Mouse (Mus musculus): Measurements from ENCODE around the gene Grid1.

Grid1 gene

DNA sequence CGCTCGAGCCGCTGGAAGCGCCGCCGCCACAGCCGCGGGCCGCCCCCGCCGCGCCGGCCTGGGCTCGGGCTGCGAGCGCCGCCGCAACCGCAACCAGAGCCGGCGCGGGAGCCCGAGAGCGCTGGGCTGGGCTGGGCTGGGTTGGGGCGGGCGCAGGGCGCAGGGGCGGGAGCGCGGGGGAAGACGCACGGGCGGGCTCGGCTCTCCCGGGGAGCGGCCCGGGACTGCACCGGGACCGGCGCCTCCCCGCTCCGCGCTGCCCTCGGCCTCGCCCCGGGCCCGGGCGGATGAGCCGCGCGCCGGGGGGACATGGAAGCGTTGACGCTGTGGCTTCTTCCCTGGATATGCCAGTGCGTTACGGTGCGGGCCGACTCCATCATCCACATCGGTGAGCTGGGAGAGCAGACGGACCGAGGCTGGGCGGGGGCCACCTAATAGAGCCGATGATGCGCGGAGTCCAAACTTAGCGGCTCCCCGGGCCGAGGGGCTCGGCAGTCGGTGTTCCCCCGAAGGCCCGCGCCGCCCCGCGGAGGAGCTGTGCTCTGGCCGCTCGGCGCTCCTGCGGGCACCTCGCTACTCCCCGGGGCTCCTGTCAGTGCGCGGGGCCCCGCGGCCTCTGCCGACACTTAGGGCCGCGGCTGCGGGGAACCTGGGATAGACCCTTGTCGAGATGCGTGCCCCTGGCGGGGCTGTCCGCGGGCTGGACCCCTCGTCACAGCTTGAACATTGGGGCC, at the start of gene Grid1:
Gene Grid1 (plus strand): TSS at position 190 of the 734 bp plus-strand sequence.
- no peak for DNase-seq

DNA sequence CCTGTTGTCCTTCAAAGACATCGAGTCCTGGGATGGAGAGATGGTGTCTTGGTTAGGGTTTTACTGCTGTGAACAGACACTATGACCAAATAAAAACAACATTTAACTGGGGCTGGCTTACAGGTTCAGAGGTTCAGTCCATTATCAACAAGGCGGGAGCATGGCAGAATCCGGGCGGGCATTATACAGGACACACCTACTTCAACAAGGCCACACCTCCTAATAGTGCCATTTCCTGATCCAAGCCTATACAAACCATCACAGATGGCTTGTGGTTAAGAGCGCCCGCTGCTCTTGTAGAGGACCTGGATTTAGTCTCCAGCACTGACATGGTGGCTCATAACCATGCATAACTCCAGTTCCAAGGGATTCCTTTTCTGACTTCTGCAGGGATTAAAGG, 49.4 kb upstream of the Grid1 start:
- DNase-seq, result no peak

DNA sequence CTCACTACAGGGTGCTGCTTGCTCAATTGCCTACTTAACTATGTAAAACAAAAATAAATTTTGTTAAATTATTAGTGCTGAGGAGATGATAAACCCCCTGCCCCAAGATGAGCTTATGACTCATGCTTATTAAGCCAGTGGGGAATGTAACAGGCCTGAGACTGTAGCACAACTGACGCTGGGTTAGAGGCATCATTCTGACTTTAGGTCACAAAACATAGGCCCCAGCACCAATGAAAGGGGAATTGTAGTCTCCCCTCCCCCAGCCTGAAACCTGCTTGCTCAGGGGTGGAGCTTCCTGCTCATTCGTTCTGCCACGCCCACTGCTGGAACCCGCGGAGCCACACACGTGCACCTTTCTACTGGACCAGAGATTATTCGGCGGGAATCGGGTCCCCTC, 48.3 kb upstream of the Grid1 start:
- DNase-seq, result no peak

DNA sequence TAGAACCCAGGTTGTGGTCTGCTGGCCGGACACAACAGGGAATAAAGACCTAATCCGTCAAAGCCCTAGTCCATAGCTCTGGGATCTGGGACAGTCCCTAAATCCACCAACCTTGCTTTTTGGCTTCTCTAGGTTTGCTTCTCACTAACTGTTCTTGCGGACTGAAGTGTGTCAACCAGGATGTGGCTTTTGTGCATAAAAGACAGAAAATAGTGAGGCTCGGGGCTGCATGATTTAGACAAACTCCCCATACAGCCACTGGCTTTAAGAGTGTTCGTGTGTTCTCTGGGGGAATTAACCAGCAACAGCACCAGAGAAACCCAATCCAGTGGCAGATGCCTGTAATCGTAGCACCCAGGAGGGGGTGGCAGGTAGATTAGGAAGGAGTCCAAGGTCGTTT, 47.8 kb upstream of the Grid1 start:
- DNase-seq, result no peak

DNA sequence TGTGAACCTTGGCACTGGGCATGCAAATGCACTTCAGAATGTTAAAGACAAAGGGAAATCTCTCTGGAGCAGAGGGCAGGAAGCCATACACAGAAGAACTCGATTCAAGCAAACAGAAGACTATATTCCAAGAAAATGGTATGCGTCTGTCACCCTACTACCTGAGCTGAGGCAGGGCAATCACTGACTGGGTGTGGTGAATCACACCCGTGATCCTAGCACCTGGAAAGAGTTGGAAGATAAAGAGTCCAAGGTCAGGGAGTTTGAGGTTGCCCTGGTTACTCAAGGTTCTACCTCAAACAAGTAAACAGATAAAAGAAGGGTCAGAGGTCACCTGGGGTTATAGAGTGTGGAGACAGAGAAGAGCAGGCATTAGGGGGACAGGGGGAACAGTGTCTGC, 46.2 kb upstream of the Grid1 start:
- no peak for DNase-seq

DNA sequence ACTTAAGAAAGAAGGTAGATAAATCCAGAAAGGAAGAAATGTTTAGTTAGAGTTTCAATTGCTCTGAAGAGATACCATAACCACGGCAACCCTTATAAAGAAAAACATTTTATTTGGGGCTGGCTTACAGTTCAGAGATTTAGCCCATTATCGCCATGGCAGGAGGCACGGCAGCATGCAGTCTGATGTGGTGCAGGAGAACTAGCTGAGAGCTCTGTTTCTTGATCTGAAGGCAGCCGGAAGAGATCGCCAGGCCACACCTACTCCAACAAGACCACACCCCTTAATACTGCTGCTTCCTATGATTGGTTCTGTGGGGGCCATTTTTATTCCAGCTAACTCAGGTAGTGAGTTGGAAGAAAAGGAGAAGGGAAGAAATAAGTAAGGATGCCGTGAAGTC, 45.7 kb upstream of the Grid1 start:
- DNase-seq, result no peak

DNA sequence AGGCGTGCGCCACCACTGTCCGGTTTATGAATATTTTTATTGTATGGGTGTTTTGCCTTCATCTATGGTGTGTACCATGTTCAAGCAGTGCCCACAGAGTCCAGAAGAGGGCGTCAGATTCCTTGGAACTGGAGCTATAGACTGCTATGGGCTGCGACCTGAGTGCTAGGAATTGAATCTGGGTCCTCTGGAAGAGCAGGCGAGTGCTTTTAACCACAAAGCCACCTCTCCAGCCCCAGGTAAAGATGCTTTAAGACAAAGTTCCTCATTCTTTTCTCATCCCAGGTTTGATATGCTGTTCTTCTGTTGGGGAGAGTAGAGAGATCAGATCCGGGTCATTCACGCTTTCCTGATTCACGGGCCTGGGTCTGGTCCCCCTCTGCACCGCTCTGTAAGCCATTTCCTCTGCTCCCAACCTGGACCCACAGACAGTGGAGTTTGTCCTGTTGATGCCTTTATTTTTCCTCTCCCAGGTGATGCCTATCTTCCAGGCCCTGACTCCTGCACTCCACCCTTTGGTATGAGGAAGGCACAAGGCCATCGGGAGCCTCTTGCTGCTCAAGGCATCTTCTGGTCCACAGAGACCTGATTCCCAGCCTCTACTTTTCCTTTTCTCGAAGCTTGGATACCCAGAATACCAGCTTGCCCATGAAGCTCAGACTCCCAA, 43.1 kb upstream of the Grid1 start:
- DNase-seq, result no peak

DNA sequence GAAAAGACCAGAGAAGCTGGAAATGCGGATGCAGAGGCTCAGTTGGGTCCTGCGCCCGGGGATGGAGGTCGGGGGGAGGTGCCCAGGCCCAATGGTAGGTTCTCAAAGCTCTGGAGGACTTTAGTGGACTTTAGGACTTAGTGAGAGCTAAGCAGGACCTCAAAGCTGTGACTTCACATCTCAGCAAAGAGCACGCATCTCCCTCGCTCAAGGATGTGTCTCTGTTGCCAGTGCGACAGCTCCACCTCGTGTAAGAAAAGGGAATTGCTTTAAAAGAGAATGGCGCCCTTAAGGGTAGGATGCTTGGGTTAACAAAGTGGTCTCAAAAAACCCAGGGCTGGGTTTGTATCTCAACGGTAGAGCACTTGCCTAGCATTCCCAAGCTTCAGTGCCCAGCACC, 42.1 kb upstream of the Grid1 start:
- DNase-seq, result peak; percentile 12

DNA sequence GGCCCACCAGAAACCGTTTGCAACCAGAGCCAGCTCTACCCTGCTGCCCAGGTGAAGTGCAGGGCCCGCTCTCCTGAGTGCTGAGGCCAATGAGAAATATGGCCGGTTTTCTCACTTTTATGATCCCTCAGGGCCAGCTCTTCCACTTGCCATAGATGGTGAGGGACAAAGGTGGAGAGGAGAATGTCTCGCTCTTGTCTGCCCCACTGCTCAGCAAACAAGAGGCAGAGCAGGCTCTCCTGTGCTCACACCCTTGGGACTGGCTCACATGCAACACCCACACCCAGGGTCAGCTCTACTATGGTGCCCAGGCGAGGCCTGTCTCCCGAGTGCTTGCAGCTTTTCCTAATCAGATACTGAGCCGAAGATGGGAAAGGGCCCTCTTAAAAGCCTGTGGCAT, 41.1 kb upstream of the Grid1 start:
- DNase-seq, result no peak

DNA sequence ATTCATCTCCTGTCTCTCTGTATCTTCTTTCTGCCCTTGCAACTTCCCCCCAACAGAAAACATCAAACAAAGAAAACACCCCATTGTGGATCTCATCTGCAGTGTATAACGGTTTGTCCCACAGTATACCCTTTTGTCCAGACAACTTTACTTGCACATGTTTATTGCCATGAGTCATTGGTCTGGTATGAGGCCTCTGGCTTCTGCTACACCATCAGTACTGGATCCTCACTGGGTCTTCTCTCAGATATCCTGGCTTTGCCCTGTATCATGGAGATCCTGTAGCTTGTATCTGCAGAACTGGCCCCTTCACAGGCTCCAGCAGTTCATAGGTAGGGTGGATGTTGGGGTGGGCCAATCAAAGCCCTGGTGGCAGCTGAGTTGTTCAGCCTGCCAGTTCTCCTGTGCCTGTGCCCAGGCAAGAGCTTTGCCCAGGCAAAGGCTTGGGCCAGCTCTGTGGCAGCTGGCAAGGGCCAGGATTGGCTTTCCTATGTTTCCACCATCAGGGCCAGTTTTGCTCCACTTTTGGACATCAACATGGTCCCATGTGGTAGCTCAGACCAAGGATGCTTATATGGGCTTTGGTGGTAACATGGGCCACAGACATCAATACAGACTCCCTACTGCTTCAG, 26.4 kb upstream of the Grid1 start:
- no peak for DNase-seq

DNA sequence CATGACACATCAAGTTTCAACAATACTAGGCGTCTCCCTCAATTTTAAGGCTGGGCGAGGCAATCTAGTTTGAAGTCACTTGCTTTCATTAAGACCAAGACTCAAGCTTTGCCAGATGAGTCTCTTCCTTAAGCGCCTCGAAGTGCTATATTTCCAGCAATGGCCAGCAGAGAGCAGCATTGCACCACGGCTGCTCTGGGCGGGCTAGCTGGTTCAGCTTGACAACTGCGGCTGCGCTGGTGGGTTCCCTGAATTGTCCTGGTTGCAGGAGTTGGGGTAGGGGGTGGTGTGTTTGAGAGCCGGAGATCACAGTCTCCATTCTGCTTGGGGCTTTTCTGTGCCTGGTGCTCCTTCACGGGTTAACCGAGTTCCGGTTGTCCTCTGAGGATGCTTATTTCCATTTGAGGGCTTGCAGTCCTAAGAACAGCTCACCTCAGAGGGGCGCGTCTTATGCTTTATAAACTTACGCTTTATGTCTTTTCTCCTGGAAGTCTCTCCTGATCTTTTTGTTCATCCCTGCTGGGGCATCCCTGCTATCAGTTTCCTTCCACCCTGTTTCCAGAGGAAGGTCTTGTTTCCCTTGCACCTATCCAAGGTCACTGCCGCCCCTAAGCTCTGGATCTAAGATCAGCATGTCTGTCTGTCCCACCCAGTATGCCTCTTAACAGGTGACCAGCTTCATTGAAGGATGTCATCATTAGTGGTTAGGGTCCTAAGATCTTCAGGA, 9.0 kb upstream of the Grid1 start:
- peak; percentile 47 for DNase-seq

DNA sequence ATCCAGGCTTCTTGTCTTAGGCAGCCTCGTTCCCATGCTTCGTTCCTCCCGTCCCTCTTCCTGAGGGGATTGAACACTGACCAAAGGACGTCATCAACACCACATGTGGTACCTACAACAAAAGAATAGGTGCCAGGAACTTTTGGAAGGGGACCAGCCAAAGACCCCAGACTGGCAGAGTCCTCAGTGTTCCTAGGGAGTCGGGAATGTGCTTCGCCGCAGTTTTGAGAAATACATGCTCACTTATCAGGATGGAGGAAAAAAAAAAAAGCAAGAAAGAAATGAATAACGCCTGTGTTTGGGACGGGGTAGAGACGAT, 8.5 kb upstream of the Grid1 start:
- no peak for DNase-seq

DNA sequence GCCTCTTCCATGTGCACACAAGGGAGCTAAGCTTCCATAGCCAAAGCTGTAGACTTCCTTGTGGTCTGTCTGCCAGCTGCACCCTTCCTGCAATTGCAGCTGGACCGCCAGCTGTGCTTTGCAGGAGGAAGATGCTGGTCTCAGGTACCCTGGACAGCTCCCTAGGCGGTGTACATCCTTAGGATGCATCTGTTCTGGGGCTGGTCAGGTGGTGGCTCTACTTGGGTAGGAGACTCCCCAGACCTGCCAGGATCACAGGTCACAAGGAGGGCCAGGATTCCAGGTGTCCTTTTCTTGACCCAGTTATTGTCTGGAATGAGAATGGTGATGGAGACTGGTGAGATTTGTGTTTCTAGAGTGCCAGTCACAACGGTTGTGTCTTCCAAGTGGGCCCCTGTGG, 3.6 kb upstream of the Grid1 start:
- DNase-seq, result no peak

DNA sequence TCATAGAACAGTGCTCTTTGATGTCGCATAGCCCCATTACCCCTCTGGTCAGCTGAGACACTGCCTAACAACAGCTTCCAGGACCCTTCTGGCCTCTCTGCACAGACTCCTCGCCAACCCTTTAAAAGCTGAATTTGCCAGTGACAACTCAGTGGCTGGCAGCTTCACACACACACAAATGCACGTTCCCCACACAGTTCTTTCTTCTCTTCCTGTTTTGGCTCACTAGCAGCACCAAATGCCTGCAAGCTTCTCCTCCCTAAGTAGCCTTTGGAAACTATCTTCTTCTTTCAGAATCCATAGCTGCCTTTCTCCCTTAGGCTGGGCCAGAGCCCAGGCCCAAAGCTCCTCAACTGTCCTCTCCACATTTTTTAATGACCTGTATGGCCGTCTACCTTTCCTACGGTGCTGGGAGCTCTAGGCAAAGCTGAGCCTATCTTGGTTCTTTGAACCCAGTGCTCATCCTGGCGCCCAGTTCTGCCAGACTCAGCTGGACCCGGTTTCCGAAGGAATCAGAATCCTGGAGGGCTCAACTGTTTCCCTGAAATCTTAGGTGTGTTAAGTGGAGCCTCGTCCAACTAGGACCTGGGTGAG, 1.4 kb upstream of the Grid1 start:
- no peak for DNase-seq

DNA sequence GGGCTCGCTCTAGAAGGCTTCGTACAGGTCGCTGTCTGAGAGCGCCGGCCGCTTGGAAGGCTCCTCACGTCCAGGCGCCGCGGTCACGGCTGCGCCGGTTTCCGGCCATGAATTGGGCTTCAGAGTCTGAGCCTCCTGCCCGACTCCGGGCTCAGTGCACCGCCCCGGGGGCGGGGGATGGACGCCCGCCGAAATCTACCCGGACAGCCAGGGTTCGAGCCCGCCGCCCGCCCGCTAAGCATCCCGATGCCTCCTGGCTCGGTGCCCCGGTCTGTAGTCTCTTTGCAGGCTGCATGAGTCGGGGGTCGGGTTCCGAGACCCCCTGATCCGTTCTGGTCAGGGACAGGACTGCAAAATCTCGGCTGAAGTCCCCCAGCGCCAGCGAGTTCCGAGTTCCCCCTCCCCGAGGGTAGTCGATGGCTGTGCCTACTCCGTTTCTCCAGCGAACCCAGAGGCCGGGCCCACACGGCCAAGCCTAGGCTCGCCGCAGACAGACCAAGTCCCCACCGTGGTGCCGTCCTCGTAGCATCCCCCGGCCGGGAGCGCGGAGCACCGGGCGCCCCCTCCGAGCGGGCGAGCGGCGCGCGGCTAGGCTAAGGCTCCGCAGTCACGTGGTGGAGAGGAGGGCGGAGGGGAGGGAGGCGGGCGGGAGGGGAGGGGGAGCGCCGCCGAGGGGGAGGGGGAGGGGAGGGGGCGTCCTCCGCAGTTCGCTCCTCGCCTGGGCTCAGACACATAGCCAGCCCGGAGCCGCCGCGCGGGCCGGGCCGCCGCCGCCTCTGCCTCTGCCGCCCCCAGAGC, 588 bp upstream of the Grid1 start:
- no peak for DNase-seq

DNA sequence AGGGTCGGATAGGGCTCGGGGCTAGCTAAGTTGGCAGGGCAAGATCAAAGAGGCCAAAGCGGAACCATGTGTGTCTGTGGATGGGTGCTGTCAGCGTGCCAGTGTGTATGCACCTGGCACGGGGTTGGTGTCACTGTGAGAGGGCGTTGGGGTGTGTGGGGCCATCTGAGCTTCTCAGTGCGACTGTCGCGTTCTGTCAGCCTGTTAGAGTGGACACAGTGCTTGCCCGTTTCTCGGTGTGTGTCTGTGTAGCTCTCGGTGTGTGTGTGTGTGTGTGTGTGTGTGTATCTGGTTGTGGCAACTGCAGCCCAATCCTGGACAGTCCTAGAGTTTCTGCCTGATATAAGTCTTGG, 721 bp downstream of the Grid1 start:
- DNase-seq, result no peak

DNA sequence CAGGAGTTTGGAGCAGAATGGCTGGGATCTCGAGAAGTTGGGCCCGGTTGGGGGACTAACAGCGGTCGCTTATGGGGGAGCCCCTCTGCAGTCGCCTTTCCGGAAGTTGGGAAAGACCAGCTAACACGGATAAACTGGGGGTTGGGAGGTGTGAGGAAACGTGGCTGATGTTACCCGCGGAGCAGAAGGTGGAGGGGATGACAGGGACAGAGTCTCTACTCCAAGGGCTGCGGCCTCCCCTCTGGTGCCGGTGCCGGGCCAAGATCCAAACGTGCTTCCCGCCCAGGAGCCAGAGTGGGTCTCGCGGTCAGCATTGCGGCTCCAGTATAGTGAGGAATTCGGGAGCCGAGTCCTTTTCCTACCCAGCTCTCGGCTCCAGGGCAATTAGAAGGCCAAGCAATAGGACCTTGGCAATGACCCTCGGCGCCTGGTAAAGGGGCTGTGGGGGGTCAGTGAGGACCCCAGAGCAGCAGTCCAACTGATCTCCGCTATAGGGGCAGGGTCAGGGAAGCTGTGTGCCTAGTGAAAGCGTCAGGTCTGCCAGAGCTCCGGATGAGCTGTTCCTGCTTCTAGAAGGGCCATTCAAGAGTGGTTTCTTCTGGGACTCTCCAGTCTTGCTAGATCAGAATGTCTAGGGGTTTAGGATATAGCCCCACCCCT, 1.4 kb downstream of the Grid1 start:
- no peak for DNase-seq

DNA sequence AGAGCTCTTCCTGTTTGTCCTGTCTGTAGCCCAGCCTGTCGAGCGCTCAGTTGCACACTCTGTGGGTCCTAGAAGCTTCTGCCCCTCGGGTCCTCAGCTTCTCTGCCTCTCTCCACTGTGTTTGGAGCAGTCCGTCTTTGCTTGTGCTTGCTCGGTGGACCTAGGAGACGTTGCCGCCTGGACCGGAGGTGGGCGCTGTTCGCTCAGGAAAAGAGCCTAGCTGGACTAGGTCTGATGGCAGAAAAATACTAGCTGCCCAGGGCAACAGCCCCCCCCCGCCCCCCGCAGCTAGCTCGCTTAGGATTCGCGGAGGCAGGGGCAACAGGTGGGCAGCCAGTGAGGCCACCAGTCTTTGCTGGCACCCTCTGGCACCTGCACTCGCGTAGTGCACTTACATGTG, 3.2 kb downstream of the Grid1 start:
- DNase-seq, result peak; percentile 36

DNA sequence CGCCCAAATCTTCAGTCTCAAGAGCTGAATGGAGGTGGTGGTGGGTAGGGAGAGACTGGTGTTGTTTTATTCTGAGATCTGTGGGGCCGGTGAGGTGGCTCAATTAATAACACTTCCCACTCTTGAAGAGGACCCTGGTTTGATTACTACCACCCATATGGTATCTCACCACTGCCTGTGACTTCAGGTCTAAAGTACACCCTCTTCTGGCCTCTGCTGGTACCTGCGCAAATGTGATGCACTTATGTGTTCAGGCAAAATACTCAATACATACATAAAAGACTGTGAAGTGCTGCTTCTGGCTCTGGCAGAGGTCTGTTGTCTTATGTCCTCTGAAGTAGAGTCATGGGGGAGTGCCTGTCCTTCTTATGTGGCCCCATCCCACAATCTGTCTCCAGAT, 4.3 kb downstream of the Grid1 start:
- no peak for DNase-seq

DNA sequence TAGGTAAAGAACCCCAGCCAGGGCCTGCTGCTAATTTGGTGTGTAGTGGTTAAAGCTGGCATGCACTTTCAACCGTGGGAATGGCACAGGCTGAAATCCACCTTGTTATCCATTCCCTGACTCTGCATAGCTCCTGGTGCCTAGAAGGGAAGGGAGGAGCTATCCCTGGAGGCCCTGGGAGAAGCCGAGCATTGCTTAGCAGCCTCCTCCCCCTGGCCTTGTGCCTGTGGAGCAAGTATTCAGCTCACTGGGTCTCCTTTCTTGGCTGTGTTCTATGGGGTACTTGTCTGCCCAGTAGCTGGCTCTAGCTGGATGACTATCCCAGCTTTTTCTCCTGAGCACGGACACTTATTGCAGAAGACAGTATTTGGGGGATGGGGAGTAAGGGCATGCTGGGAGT, 6.0 kb downstream of the Grid1 start:
- DNase-seq, result peak; percentile 31

DNA sequence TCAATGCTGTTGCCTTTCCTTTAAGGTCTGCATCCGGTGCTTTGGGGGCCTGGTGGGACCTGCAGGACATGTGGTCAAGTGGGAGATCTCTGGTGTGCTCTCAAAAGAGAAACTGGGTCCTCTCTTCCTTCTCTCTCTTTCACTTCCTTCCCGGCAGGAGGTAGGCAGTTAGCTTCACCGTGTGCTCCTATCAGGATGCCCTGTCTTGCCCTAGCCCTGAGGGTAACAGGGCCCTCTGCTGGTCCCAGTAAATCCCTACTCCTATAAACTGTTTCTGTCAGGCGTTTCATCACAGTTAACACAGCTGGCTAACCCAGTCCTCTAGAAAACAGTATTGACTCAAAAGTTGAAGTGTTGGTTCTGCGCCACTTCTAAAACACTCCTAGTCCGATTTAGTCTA, 9.9 kb downstream of the Grid1 start:
- DNase-seq, result no peak

DNA sequence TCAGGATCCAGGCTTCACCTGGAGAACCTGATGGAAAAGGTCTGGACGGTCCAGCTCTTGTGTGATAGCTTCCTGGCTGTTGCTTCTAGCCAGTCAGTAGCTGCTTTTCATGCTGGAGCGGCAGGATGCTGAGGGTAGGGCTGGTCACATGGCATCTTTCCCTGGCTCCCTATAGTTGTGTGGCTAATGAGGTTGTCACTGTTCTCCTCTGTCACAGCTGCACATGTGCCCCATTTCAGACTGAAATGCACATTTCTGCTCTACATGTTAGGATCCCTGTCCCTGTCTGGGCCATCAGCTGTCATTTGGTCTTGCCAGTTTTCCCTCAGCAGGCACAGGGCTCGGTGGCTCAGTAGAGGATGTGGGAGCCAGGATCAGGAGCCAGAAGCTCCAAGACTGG, 17.2 kb downstream of the Grid1 start:
- DNase-seq, result no peak
